Mouse (Mus musculus) CH12.LX (cell line): Measurements from ENCODE around the gene Ttc39b. TPM values are rescaled to one million over a fixed set of nuclear protein-coding genes. Genes with fewer than 3 reads are reported as not detected.

Source experiments
- DNase-seq: peaks from one replicate; pipeline ENCODE4 v3.0.0-alpha.2; 2013; ENCODE audit errors: extremely low read depth
- H3K27ac ChIP-seq: 2 replicates; pipeline ENCODE4 v1.5.1; 2012; ENCODE audit warnings: low read depth, mild to moderate bottlenecking, control low read depth, moderate library complexity; ENCODE audit not compliant: insufficient read depth
- H3K27me3 ChIP-seq: replicated peaks from 2 replicates; pipeline ENCODE3; 2012; ENCODE audit warnings: inconsistent platforms
- H3K36me3 ChIP-seq, 2 experiments: replicated peaks in 1 of 2; 2 replicates each; pipeline versions ENCODE3 to v1.6.1; 2012; ENCODE audit warnings: inconsistent platforms in 1 of 2, low read length in 1 of 2, mild to moderate bottlenecking in 1 of 2, mixed read lengths in 1 of 2, moderate library complexity in 1 of 2; ENCODE audit not compliant: control insufficient read depth in 1 of 2, insufficient read depth in 1 of 2
- H3K4me1 ChIP-seq, 2 experiments: 2 replicates each; pipeline ENCODE4 v1.6.1; 2012; ENCODE audit warnings: inconsistent platforms in 1 of 2, moderate library complexity in 1 of 2; ENCODE audit not compliant: insufficient read depth in 2 of 2, control insufficient read depth in 1 of 2
- H3K4me2 ChIP-seq: 2 replicates; pipeline ENCODE4 v1.6.1; 2012; ENCODE audit warnings: low read depth, mild to moderate bottlenecking, control low read depth; ENCODE audit not compliant: poor library complexity, insufficient read depth, severe bottlenecking
- H3K4me3 ChIP-seq, 3 experiments: fragments of 150-350 bp in 1 of 3; sonication (generic) in 1 of 3; replicated peaks in 1 of 3; 2 replicates each; pipeline versions ENCODE3 to v1.5.1; 2011 to 2012; ENCODE audit warnings: low read depth in 2 of 3, low read length in 2 of 3, mild to moderate bottlenecking in 2 of 3, moderate library complexity in 2 of 3, control low read depth in 1 of 3, improper control_type of control experiment in 1 of 3, inconsistent platforms in 1 of 3, mixed read lengths in 1 of 3; ENCODE audit not compliant: poor library complexity in 1 of 3
- H3K79me2 ChIP-seq: replicated peaks from 2 replicates; pipeline ENCODE4 v1.6.1; 2012; ENCODE audit warnings: mild to moderate bottlenecking, moderate library complexity; ENCODE audit not compliant: control insufficient read depth, poor library complexity, insufficient read depth, severe bottlenecking; ENCODE audit errors: extremely low read depth
- H3K9ac ChIP-seq: 2 replicates; pipeline ENCODE4 v1.6.1; 2012; ENCODE audit warnings: low read depth, mild to moderate bottlenecking, control low read depth, moderate library complexity; ENCODE audit not compliant: insufficient read depth
- H3K9me3 ChIP-seq: replicated peaks from 2 replicates; pipeline ENCODE3; 2012; ENCODE audit warnings: low read length, inconsistent platforms, mixed read lengths
- BHLHE40 ChIP-seq: IDR thresholded peaks from 2 replicates; pipeline ENCODE4 v1.6.1; 2011; ENCODE audit warnings: mild to moderate bottlenecking, low read depth, low read length, improper control_type of control experiment
- CHD2 ChIP-seq: IDR thresholded peaks from 2 replicates; pipeline ENCODE4 v1.6.1; 2011; ENCODE audit warnings: low read length, improper control_type of control experiment
- CTCF ChIP-seq, 2 experiments: IDR thresholded peaks in 1 of 2; conservative IDR thresholded peaks in 1 of 2; 2 replicates each; pipeline ENCODE4 v1.5.1; 2011 to 2012; ENCODE audit warnings: low read depth in 2 of 2, low read length in 2 of 2, improper control_type of control experiment in 1 of 2, inconsistent platforms in 1 of 2, mild to moderate bottlenecking in 1 of 2, moderate library complexity in 1 of 2
- EP300 ChIP-seq: IDR thresholded peaks from 2 replicates; pipeline ENCODE4 v1.6.1; 2011; ENCODE audit warnings: low read length, improper control_type of control experiment
- ETS1 ChIP-seq: conservative IDR thresholded peaks from 2 replicates; pipeline ENCODE4 v1.6.1; 2012; ENCODE audit warnings: low read depth, mild to moderate bottlenecking, inconsistent platforms, low read length, improper control_type of control experiment, moderate library complexity
- JUN ChIP-seq: IDR thresholded peaks from 2 replicates; pipeline ENCODE4 v1.6.1; 2011; ENCODE audit warnings: low read depth, mild to moderate bottlenecking, low read length, improper control_type of control experiment, moderate library complexity; ENCODE audit not compliant: insufficient read depth
- MAFK ChIP-seq: IDR thresholded peaks from 2 replicates; pipeline ENCODE4 v1.6.1; 2011; ENCODE audit warnings: low read length, improper control_type of control experiment; ENCODE audit not compliant: insufficient replicate concordance
- MAX ChIP-seq: IDR thresholded peaks from 2 replicates; pipeline ENCODE4 v1.6.1; 2011; ENCODE audit warnings: low read length, improper control_type of control experiment
- MAZ ChIP-seq: IDR thresholded peaks from 2 replicates; pipeline ENCODE4 v1.6.1; 2012; ENCODE audit warnings: low read depth, mild to moderate bottlenecking, inconsistent platforms, low read length, improper control_type of control experiment, moderate library complexity
- MYC ChIP-seq: IDR thresholded peaks from 2 replicates; pipeline ENCODE4 v1.6.1; 2011; ENCODE audit warnings: low read depth, mild to moderate bottlenecking, improper control_type of control experiment, low read length
- NELFE ChIP-seq: IDR thresholded peaks from 2 replicates; pipeline ENCODE4 v1.6.1; 2011; ENCODE audit warnings: low read depth, low read length, improper control_type of control experiment
- NRF1 ChIP-seq: IDR thresholded peaks from 2 replicates; pipeline ENCODE4 v1.6.1; 2014; ENCODE audit warnings: low read depth, mild to moderate bottlenecking, inconsistent platforms, low read length, improper control_type of control experiment, moderate library complexity
- POLR2A ChIP-seq: IDR thresholded peaks from 2 replicates; pipeline ENCODE4 v1.6.1; 2011; ENCODE audit warnings: low read depth, mild to moderate bottlenecking, improper control_type of control experiment, low read length
- POLR2AphosphoS2 ChIP-seq: IDR thresholded peaks from 2 replicates; pipeline ENCODE4 v1.6.1; 2011; ENCODE audit warnings: low read depth, low read length, improper control_type of control experiment
- SIN3A ChIP-seq: IDR thresholded peaks from 2 replicates; pipeline ENCODE4 v1.6.1; 2012; ENCODE audit warnings: low read length, improper control_type of control experiment, inconsistent platforms
- TBP ChIP-seq: conservative IDR thresholded peaks from 2 replicates; pipeline ENCODE4 v1.6.1; 2011; ENCODE audit warnings: low read depth, low read length, improper control_type of control experiment
- TCF12 ChIP-seq: IDR thresholded peaks from 2 replicates; pipeline ENCODE4 v1.6.1; 2014; ENCODE audit warnings: low read depth, mild to moderate bottlenecking, inconsistent platforms, low read length, improper control_type of control experiment
- USF1 ChIP-seq: IDR thresholded peaks from 2 replicates; pipeline ENCODE4 v1.6.1; 2014; ENCODE audit warnings: low read depth, mild to moderate bottlenecking, inconsistent platforms, low read length, improper control_type of control experiment
- ZC3H11A ChIP-seq: IDR thresholded peaks from 2 replicates; pipeline ENCODE4 v1.6.1; 2012; ENCODE audit warnings: low read depth, mild to moderate bottlenecking, inconsistent platforms, low read length, improper control_type of control experiment
- ZKSCAN1 ChIP-seq: IDR thresholded peaks from 2 replicates; pipeline ENCODE4 v1.6.1; 2012; ENCODE audit warnings: low read depth, inconsistent platforms, low read length, improper control_type of control experiment, borderline replicate concordance
- ZNF384 ChIP-seq: IDR thresholded peaks from 2 replicates; pipeline ENCODE4 v1.6.1; 2012; ENCODE audit warnings: low read depth, low read length, improper control_type of control experiment, inconsistent platforms
- dilution Hi-C: fragments of 300-500 bp; cut with MboI; formaldehyde crosslinking; loops from 2 replicates; pipeline ENCODE4 v1.14.3; 2020; ENCODE audit warnings: low sequenced_read_pairs; ENCODE audit not compliant: extremely low pct_unique_long_range_greater_than_20kb, extremely low pct_ligation_motif_present
- in situ Hi-C: fragments of 300-500 bp; cut with MboI; formaldehyde crosslinking; loops from 3 replicates; pipeline ENCODE4 v1.14.3; 2019; ENCODE audit warnings: low sequenced_read_pairs, low pct_ligation_motif_present, low pct_unique_long_range_greater_than_20kb, mixed read lengths
- polyA plus RNA-seq: library from polyadenylated mRNA; unstranded; fragments of >175 nt; gene quantifications from 2 replicates; pipeline ENCODE4 v1.2.1, GENCODE M21; 2012; ENCODE audit warnings: low read depth; ENCODE audit not compliant: insufficient read length
- total RNA-seq, 2 experiments: library from RNA; depleted of rRNA; stranded (reverse); fragments of 300-350 nt in 1 of 2; fragments of >200 nt in 1 of 2; gene quantifications; 2 replicates each; pipeline ENCODE4 v1.2.3; 2012 to 2014

Gene Ttc39b
- total and polyA plus RNA-seq, 3 experiments = 12.6 to 16.7 (median 15.7) TPM

- no peak for DNase-seq
- dilution Hi-C loops (no loop called here), in situ Hi-C loops (no loop called here)
- Histone ChIP-seq H3K4me1 (no peaks in the 10 kb centered on the region), H3K4me2 (no peak overlapping the region), H3K79me2 (no peaks in the 10 kb centered on the region), H3K27me3 (no peaks in the 10 kb centered on the region), H3K9me3 (no peaks in the 10 kb centered on the region), H3K9ac (no peak overlapping the region), H3K36me3 (peaks cover 18 to 59% of the 10 kb centered on the region in 2 experiments), H3K27ac (no peak overlapping the region), H3K4me3 (no peak overlapping the region)
- TF ChIP-seq ZNF384 (peak; percentile 31; the same call in 1 of the 2 replicates), CTCF (conservative IDR thresholded peaks at IDR 0.05 in 1 of 2, IDR thresholded peaks at IDR 0.05 in 1 of 2; ENCODE audit: low read depth in 2 of 2, low read length in 2 of 2) (no peak)
Measured at GRCm38 (mm10) chr4:83253679-83254078, 70.4 kb downstream of the Ttc39b start.

GRCm38 (mm10) chr4:83243706-83244105 lies 80.3 kb downstream of the Ttc39b start:
- dilution Hi-C loops = no loop called here
- no peak overlapping the region for H3K27ac ChIP-seq

GRCm38 (mm10) chr4:83241630-83242029 lies 82.4 kb downstream of the Ttc39b start:
- Histone ChIP-seq H3K27me3 (no peaks in the 10 kb centered on the region), H3K4me1 (no peaks in the 10 kb centered on the region), H3K79me2 (no peaks in the 10 kb centered on the region), H3K27ac (no peak overlapping the region), H3K36me3 (peaks cover 45 to 67% of the 10 kb centered on the region in 2 experiments), H3K9me3 (no peaks in the 10 kb centered on the region), H3K4me2 (no peak overlapping the region), H3K4me3 (no peak overlapping the region), H3K9ac (no peak overlapping the region)
- dilution Hi-C loops (no loop called here), in situ Hi-C loops (no loop called here)
- no peak for DNase-seq
- no peak for TF ChIP-seq JUN
- TF ChIP-seq POLR2AphosphoS2 = no peak
- no peak for TF ChIP-seq ETS1
- TF ChIP-seq NRF1 = no peak
- no peak for TF ChIP-seq POLR2A
- no peak for TF ChIP-seq NELFE
- no peak for TF ChIP-seq EP300
- no peak for TF ChIP-seq MAZ
- no peak for TF ChIP-seq MAX
- no peak for TF ChIP-seq SIN3A
- no peak for TF ChIP-seq ZC3H11A
- no peak for TF ChIP-seq MAFK

More at GRCm38 (mm10) chr4:83243706-83244105, 80.3 kb downstream of the Ttc39b start:
- Histone ChIP-seq H3K36me3 (peaks cover 50 to 77% of the 10 kb centered on the region in 2 experiments), H3K4me2 (no peak overlapping the region), H3K79me2 (no peaks in the 10 kb centered on the region), H3K9ac (no peak overlapping the region), H3K9me3 (no peaks in the 10 kb centered on the region), H3K27me3 (no peaks in the 10 kb centered on the region), H3K4me1 (no peaks in the 10 kb centered on the region), H3K4me3 (no peak overlapping the region)
- in situ Hi-C loops = no loop called here
- no peak for TF ChIP-seq NELFE
- no peak for TF ChIP-seq BHLHE40
- TF ChIP-seq TBP = no peak
- TF ChIP-seq CTCF (conservative IDR thresholded peaks at IDR 0.05 in 1 of 2, IDR thresholded peaks at IDR 0.05 in 1 of 2; ENCODE audit: low read depth in 2 of 2, low read length in 2 of 2) = no peak
- no peak for TF ChIP-seq MAFK
- TF ChIP-seq TCF12 = no peak
- no peak for TF ChIP-seq USF1
- TF ChIP-seq ZKSCAN1 = no peak
- TF ChIP-seq ETS1 = no peak
- no peak for TF ChIP-seq MYC
- TF ChIP-seq CHD2 = no peak
- no peak for DNase-seq
